Mouse (Mus musculus): Measurements from ENCODE around the gene Spns2. TPM values are rescaled to one million over a fixed set of nuclear protein-coding genes. Genes with fewer than 3 reads are reported as not detected.
A peak's percentile ranks its signal among the peaks of the same experiment; 100 is the strongest.
"Not testable (repeated sequence)": the region's sequence is repeated elsewhere in the genome, so short reads cannot be mapped to it uniquely, and the experiment has no call there.

Gene Spns2
- polyA plus RNA-seq, 1 experiment from 2014 or later = 5.7 TPM

DNA sequence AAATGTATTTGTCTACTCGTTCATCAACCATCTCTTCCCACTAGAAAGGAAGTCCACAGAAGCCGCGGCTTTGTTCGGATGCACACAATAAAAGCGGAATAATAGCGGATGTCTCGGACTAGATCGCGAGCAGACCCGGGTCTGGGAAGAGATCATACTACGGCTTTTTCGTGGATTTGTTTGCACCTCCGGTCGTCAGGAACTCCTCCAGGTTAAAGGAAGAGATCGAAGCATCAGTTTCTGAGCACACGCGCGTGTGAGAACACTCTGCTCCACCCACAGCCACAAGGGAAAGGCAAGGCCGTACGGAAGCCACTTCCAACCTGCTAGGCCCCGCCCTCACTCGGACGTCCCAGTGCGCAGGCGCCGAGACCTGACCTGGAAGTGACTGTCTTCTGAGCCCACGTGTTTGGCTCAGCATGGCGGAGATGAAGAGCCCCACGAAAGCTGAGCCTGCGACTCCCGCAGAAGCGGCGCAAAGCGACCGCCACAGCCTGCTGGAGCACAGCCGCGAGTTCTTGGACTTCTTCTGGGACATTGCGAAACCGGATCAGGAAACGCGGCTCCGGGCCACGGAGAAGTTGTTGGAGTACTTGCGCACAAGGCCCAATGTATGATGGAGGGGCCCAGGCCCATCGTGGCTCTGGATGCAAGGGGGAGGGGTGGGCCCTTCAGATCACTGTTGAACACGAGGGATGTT is 48.6 kb downstream of the Spns2 start, which contains the start of gene Mybbp1a:
Gene Mybbp1a, plus strand, starts transcription at position 391 of the 700 bp plus-strand sequence.
- Histone ChIP-seq H3K4me3 (replicated peaks; ENCODE audit: low read length) (peak within 1 kb of the TSS; percentile 92), H3K4me2 (ENCODE audit: low read depth, low read length) (peak within 1 kb of the TSS; percentile 96), H3K27me3 (ENCODE audit: control insufficient read depth, insufficient read depth, low read length) (no peaks in the 10 kb centered on the region), H3K9ac (ENCODE audit: low read length) (peak within 1 kb of the TSS; percentile 87), H3K27ac (ENCODE audit: low read length) (peak within 1 kb of the TSS; percentile 95), H3K36me3 (ENCODE audit: control insufficient read depth, insufficient read depth, low read length) (peaks cover 33% of the 10 kb centered on the region), H3K4me1 (ENCODE audit: control insufficient read depth, insufficient read depth, low read length) (peaks cover 11% of the 10 kb centered on the region), H3K9me3 (replicated peaks; ENCODE audit: control insufficient read depth, low read length) (no peaks in the 10 kb centered on the region)
- ATAC-seq (ENCODE audit: insufficient read depth, low FRiP score) = peak; percentile 94
- under 1% methylated on average over 46 of the region's 46 CpGs for WGBS

- peak overlapping the region; percentile 87 for H3K9ac ChIP-seq (ENCODE audit: low read length)
- H3K27ac ChIP-seq (ENCODE audit: low read length) = peak overlapping the region; percentile 95
- peaks cover 15% of the 10 kb centered on the region for H3K4me1 ChIP-seq (ENCODE audit: control insufficient read depth, insufficient read depth, low read length)
- peak overlapping the region; percentile 92 for H3K4me3 ChIP-seq (replicated peaks; ENCODE audit: low read length)
- WGBS = 40% methylated on average over 6 of the region's 6 CpGs
- not testable (repeated sequence) for H3K9me3 ChIP-seq (replicated peaks; ENCODE audit: control insufficient read depth, low read length); H3K27me3 ChIP-seq (ENCODE audit: control insufficient read depth, insufficient read depth, low read length); ATAC-seq (ENCODE audit: insufficient read depth, low FRiP score)
- peaks cover 33% of the 10 kb centered on the region for H3K36me3 ChIP-seq (ENCODE audit: control insufficient read depth, insufficient read depth, low read length)
- H3K4me2 ChIP-seq (ENCODE audit: low read depth, low read length) = peak overlapping the region; percentile 67
Measured at GRCm38 (mm10) chr11:72440597-72440964, 49.1 kb downstream of the Spns2 start.

DNA sequence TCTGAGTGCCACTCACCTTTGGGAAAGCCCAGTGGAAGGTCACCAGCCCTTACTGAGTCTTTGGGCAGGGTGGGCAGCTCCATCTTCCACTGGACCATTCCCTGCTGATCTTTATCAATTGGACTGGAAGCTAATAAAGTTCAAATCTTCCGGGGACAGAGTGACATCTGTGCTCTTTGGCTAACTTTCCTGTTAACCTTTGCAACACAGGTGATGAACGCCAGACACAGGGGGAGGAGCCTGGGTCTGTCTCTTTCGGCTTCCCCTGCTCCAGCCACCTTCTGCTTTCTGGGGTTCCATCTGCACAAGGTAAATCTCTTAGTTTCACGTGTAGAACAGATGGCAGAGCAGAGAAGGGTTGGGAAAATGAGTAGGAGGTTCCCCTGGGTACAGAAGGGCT is 51.3 kb downstream of the Spns2 start:
- Histone ChIP-seq H3K27me3 (ENCODE audit: control insufficient read depth, insufficient read depth, low read length) (no peaks in the 10 kb centered on the region), H3K4me3 (replicated peaks; ENCODE audit: low read length) (no peak overlapping the region), H3K27ac (ENCODE audit: low read length) (no peak overlapping the region), H3K4me1 (ENCODE audit: control insufficient read depth, insufficient read depth, low read length) (peaks cover 23% of the 10 kb centered on the region), H3K9me3 (replicated peaks; ENCODE audit: control insufficient read depth, low read length) (no peaks in the 10 kb centered on the region), H3K9ac (ENCODE audit: low read length) (no peak overlapping the region), H3K4me2 (ENCODE audit: low read depth, low read length) (no peak overlapping the region), H3K36me3 (ENCODE audit: control insufficient read depth, insufficient read depth, low read length) (peaks cover 13% of the 10 kb centered on the region; the same call in 1 of the 2 replicates)
- ATAC-seq (ENCODE audit: insufficient read depth, low FRiP score) = no peak
- whole genome bisulfite sequencing = 55% methylated on average over 4 of the region's 4 CpGs

GRCm38 (mm10) chr11:72436756-72437650 is 52.7 kb downstream of the Spns2 start:
- no peak overlapping the region for H3K27ac ChIP-seq (ENCODE audit: low read length)
- no peaks in the 10 kb centered on the region for H3K36me3 ChIP-seq (ENCODE audit: control insufficient read depth, insufficient read depth, low read length)
- no peak overlapping the region for H3K4me2 ChIP-seq (ENCODE audit: low read depth, low read length)
- H3K9me3 ChIP-seq (replicated peaks; ENCODE audit: control insufficient read depth, low read length) = no peaks in the 10 kb centered on the region
- 82% methylated on average over 16 of the region's 16 CpGs for WGBS
- peaks cover 17% of the 10 kb centered on the region for H3K4me1 ChIP-seq (ENCODE audit: control insufficient read depth, insufficient read depth, low read length)
- H3K9ac ChIP-seq (ENCODE audit: low read length) = no peak overlapping the region
- H3K27me3 ChIP-seq (ENCODE audit: control insufficient read depth, insufficient read depth, low read length) = no peaks in the 10 kb centered on the region
- H3K4me3 ChIP-seq (replicated peaks; ENCODE audit: low read length) = no peak overlapping the region
- no peak for ATAC-seq (ENCODE audit: insufficient read depth, low FRiP score)

DNA sequence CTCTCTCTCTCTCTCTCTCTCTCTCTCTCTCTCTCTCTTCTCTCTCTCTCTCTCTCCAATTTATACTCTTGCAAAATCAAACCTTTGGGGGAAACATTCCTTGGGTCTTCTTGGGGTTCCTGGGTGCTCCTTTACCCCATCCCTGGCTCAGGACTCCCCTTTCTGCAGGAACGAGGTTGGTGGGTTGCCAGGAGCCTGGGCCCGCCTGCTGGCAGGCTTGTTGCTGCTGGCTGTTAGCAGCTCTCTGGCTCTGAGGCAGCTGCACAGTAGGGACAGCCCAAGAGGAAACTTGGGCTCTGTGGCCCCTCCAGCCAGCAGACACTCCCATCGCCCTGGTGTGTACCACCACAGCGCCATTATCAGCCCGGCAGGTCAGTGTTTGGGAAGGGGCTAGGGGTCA is 53.4 kb downstream of the Spns2 start:
- WGBS = 67% methylated on average over 5 of the region's 5 CpGs
- peak overlapping the region; percentile 22; the same call in 1 of the 2 replicates for H3K4me2 ChIP-seq (ENCODE audit: low read depth, low read length)
- H3K9me3 ChIP-seq (replicated peaks; ENCODE audit: control insufficient read depth, low read length) = no peaks in the 10 kb centered on the region
- 0 out of 2 replicates have a peak overlapping the region, but pooled peaks have one; percentile 60 for H3K27ac ChIP-seq (ENCODE audit: low read length)
- peaks cover 15% of the 10 kb centered on the region; the same call in 1 of the 2 replicates for H3K4me1 ChIP-seq (ENCODE audit: control insufficient read depth, insufficient read depth, low read length)
- H3K27me3 ChIP-seq (ENCODE audit: control insufficient read depth, insufficient read depth, low read length) = no peaks in the 10 kb centered on the region
- H3K9ac ChIP-seq (ENCODE audit: low read length) = peak overlapping the region; percentile 35; the same call in 1 of the 2 replicates
- no peak for ATAC-seq (ENCODE audit: insufficient read depth, low FRiP score)
- no peaks in the 10 kb centered on the region for H3K36me3 ChIP-seq (ENCODE audit: control insufficient read depth, insufficient read depth, low read length)
- H3K4me3 ChIP-seq (replicated peaks; ENCODE audit: low read length) = no peak overlapping the region; the same call in 1 of the 2 replicates

- Histone ChIP-seq H3K9me3 (replicated peaks; ENCODE audit: control insufficient read depth, low read length) (no peaks in the 10 kb centered on the region), H3K4me1 (ENCODE audit: control insufficient read depth, insufficient read depth, low read length) (peaks cover 15% of the 10 kb centered on the region; the same call in 1 of the 2 replicates), H3K9ac (ENCODE audit: low read length) (peak overlapping the region; percentile 32), H3K36me3 (ENCODE audit: control insufficient read depth, insufficient read depth, low read length) (no peaks in the 10 kb centered on the region), H3K4me3 (replicated peaks; ENCODE audit: low read length) (peak overlapping the region; percentile 19; the same call in 1 of the 2 replicates), H3K27me3 (ENCODE audit: control insufficient read depth, insufficient read depth, low read length) (no peaks in the 10 kb centered on the region), H3K4me2 (ENCODE audit: low read depth, low read length) (peak overlapping the region; percentile 22), H3K27ac (ENCODE audit: low read length) (peak overlapping the region; percentile 60)
- ATAC-seq (ENCODE audit: insufficient read depth, low FRiP score) = peak; percentile 21; the same call in 1 of the 2 replicates
- WGBS = 29% methylated on average over 2 of the region's 2 CpGs
Measured at GRCm38 (mm10) chr11:72435694-72436045, 54.0 kb downstream of the Spns2 start.

DNA sequence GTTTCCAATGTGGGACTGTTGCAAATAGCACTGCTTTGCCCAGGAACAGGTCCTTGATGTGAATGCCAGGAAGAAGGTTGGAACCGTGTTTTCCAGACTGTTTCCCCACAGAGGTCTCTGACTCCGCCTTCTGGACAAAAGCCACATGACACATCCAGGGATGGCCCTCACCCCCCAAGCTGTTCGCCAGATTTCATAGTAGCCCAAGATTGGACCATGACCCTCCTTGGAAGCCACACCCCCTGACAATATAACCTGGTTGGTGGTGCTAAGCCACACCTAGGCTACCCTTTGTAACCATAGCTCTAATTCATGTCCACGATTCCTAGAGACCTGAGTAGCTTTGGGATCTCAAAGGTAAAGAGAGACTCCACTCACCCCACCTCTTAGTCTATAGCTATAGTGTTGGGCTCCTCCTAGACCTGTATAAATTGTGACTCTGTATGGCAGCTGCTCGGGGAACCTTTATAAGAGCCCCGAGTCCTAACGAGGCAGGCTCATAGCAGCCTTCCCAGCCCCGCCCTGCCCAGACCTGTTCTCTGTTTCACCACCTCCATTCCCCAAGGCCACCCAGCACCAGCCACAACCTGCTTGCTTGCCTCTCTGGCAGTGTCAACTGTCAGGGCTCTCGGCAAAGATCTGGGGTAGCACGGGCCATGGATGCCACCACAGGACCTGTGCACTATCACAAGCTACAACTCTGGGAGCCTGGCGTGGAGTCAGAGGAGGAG is 54.6 kb downstream of the Spns2 start, which contains the start of gene Ggt6:
Gene Ggt6, plus strand, starts transcription at position 564 of the 731 bp plus-strand sequence.
- peak; percentile 79 for ATAC-seq (ENCODE audit: insufficient read depth, low FRiP score)
- H3K4me2 ChIP-seq (ENCODE audit: low read depth, low read length) = peak within 1 kb of the TSS; percentile 22

GRCm38 (mm10) chr11:72430311-72431068 is 59.2 kb downstream of the Spns2 start:
- not testable (repeated sequence) for H3K4me3 ChIP-seq (replicated peaks; ENCODE audit: low read length); H3K4me2 ChIP-seq (ENCODE audit: low read depth, low read length); H3K27me3 ChIP-seq (ENCODE audit: control insufficient read depth, insufficient read depth, low read length); ATAC-seq (ENCODE audit: insufficient read depth, low FRiP score); H3K36me3 ChIP-seq (ENCODE audit: control insufficient read depth, insufficient read depth, low read length); H3K4me1 ChIP-seq (ENCODE audit: control insufficient read depth, insufficient read depth, low read length); H3K9me3 ChIP-seq (replicated peaks; ENCODE audit: control insufficient read depth, low read length); H3K9ac ChIP-seq (ENCODE audit: low read length); H3K27ac ChIP-seq (ENCODE audit: low read length)
- 66% methylated on average over 9 of the region's 9 CpGs for whole genome bisulfite sequencing

More for the DNA sequence above, 54.6 kb downstream of the Spns2 start, which contains the start of gene Ggt6:
- WGBS = 47% methylated on average over 11 of the region's 11 CpGs
- Histone ChIP-seq H3K27ac (ENCODE audit: low read length) (peak within 1 kb of the TSS; percentile 60), H3K4me3 (replicated peaks; ENCODE audit: low read length) (peak within 1 kb of the TSS; percentile 19; the same call in 1 of the 2 replicates), H3K9ac (ENCODE audit: low read length) (peak within 1 kb of the TSS; percentile 35), H3K36me3 (ENCODE audit: control insufficient read depth, insufficient read depth, low read length) (no peaks in the 10 kb centered on the region), H3K4me1 (ENCODE audit: control insufficient read depth, insufficient read depth, low read length) (peaks cover 15% of the 10 kb centered on the region; the same call in 1 of the 2 replicates), H3K27me3 (ENCODE audit: control insufficient read depth, insufficient read depth, low read length) (no peaks in the 10 kb centered on the region), H3K9me3 (replicated peaks; ENCODE audit: control insufficient read depth, low read length) (no peaks in the 10 kb centered on the region)

Data from stomach, embryonic 16.5 days (tissue).